Mouse (Mus musculus) intestine, embryonic 14.5 days (tissue): ENCODE results near the gene Ttll3. TPM values are rescaled to one million over a fixed set of nuclear protein-coding genes. Genes with fewer than 3 reads are reported as not detected.

Experiments
- ATAC-seq: fragments of 200-750 bp; cut with Nextera tagmentation; replicated peaks from 2 replicates; pipeline ENCODE4 v1.8.0; 2017; ENCODE audit warnings: low read depth, moderate number of reproducible peaks, moderate TSS enrichment, moderate library complexity; ENCODE audit not compliant: low FRiP score, low TSS enrichment
- DNase-seq: peaks from one replicate; pipeline ENCODE4 v3.0.0-alpha.2; 2018; ENCODE audit warnings: low spot score
- H3K27ac ChIP-seq: fragments of 300-500 bp; sonication (generic); 2 replicates; pipeline ENCODE4 v1.5.1; 2014; ENCODE audit warnings: low read depth, mild to moderate bottlenecking, control low read depth
- H3K27me3 ChIP-seq: fragments of 300-500 bp; sonication (generic); replicated peaks from 2 replicates; pipeline ENCODE4 v1.6.1; 2014; ENCODE audit warnings: low read length, control low read depth; ENCODE audit not compliant: control insufficient read depth, insufficient read depth
- H3K36me3 ChIP-seq: fragments of 300-500 bp; sonication (generic); 2 replicates; pipeline ENCODE4 v1.6.1; 2014; ENCODE audit warnings: low read length, control low read depth; ENCODE audit not compliant: control insufficient read depth, insufficient read depth
- H3K4me1 ChIP-seq: fragments of 300-500 bp; sonication (generic); replicated peaks from 2 replicates; pipeline ENCODE4 v1.6.1; 2014; ENCODE audit warnings: low read length, control low read depth, mixed read lengths; ENCODE audit not compliant: control insufficient read depth, insufficient read depth
- H3K4me2 ChIP-seq: fragments of 300-500 bp; sonication (generic); 2 replicates; pipeline ENCODE4 v1.6.1; 2014; ENCODE audit warnings: low read length
- H3K4me3 ChIP-seq: fragments of 300-500 bp; sonication (generic); 2 replicates; pipeline ENCODE4 v1.5.1; 2014; ENCODE audit warnings: low read depth, low read length, control low read depth, mixed read lengths
- H3K9ac ChIP-seq: fragments of 300-500 bp; sonication (generic); 2 replicates; pipeline ENCODE4 v1.6.1; 2014; ENCODE audit warnings: mild to moderate bottlenecking, low read length
- H3K9me3 ChIP-seq: fragments of 300-500 bp; sonication (generic); 2 replicates; pipeline ENCODE4 v1.6.1; 2016; ENCODE audit warnings: low read length, control low read depth; ENCODE audit not compliant: control insufficient read depth
- WGBS: fragments of 180-500 bp; shearing (Covaris S2); extraction: QIAGEN DNeasy Blood & Tissue Kit; methylation state at CpG from one replicate; pipeline ENCODE4 v1.1.7; 2014; 5-methylcytosine and 5-hydroxymethylcytosine counted together
- polyA plus RNA-seq: library from polyadenylated mRNA; unstranded; fragments of >200 nt; fragmentation: Nextera tagmentation; extraction: Ambion mirVana; gene quantifications from 2 replicates; pipeline ENCODE4 v1.2.1, GENCODE M21; 2014

The Ttll3 gene
- polyA plus RNA-seq, 1 experiment from 2014 or later, result 2.5 TPM

DNA sequence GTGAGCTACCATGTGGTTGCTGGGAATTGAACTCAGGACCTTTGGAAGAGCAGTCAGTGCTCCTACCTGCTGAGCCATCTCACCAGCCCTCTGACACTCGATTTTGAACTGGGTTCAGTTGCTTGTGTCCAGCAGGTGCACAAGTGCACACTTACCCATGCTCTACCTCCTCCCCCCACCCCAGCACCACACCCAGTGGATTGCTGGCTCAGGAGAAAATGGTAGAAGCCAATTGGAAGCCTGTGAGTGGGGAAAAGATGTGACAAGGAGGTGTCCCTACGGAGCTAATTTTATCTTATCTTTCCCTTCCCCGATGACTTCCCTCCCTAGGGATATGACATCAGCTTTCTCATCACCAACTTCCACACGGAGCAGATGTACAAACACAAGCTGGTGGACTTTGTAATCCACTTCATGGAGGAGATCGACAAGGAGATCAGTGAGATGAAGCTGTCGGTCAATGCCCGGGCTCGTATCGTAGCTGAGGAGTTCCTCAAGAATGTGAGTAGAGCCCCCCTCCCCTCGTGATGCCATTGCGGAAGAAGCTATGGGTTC lies 3.8 kb upstream of the Ttll3 start:
- no peak for DNase-seq
- 52% methylated on average over 11 of the region's 11 CpGs for WGBS
- H3K27ac ChIP-seq, result 0 out of 2 replicates have a peak overlapping the region, but pooled peaks have one; percentile 41

DNA sequence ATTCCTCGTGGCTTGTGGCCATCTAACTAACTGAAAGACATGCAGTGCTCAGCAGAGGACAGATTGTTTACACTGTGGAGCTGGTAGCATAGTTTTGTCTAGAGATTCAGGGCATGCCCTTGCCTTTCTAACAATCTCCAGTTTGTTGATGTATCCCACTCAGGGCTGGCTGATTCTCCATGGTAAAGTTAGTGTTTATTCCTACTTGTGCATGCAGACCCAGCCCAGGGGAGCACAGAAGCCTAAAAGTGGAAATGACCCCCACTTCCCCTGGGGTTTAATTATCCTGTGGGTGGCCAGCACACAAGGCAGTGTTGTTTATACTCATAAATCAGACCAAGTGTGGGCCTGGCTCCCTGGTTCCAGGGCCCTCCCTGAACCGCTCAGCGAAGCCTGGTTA lies 3.0 kb upstream of the Ttll3 start:
- 28% methylated on average over 3 of the region's 3 CpGs for WGBS
- H3K4me2 ChIP-seq, result no peak overlapping the region
- no peaks in the 10 kb centered on the region for H3K9me3 ChIP-seq
- no peaks in the 10 kb centered on the region for H3K27me3 ChIP-seq
- no peak overlapping the region for H3K4me3 ChIP-seq
- H3K27ac ChIP-seq, result no peak overlapping the region
- H3K9ac ChIP-seq, result no peak overlapping the region
- DNase-seq (no peak), ATAC-seq (no peak)
- H3K4me1 ChIP-seq, result no peaks in the 10 kb centered on the region
- peaks cover 98% of the 10 kb centered on the region for H3K36me3 ChIP-seq

More for the DNA sequence above, 3.8 kb upstream of the Ttll3 start:
- ATAC-seq, result no peak
- Histone ChIP-seq H3K9me3 (no peaks in the 10 kb centered on the region), H3K27me3 (no peaks in the 10 kb centered on the region), H3K9ac (no peak overlapping the region), H3K4me1 (no peaks in the 10 kb centered on the region), H3K4me3 (no peak overlapping the region), H3K4me2 (no peak overlapping the region), H3K36me3 (peaks cover 100% of the 10 kb centered on the region)

DNA sequence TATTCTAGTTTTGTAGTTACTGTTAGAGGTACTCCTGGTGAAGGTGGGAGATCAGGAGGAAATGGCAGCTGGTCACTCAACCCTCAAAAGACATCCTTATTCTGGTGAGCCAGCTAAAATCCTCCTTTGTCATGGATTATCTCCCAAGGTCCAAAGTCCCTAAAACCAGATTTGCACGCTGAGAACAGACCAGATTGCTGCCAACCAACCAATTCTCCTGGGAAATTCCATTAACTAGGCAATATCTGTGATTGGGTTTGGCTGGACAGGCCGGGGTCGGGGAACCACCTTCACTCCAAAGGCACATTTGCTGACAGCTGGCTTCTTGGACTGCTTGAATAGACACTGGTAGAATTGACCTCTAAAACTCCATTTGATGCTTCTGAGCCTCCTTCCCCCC lies 1.7 kb downstream of the Ttll3 start:
- H3K27ac ChIP-seq, result no peak overlapping the region
- DNase-seq, result no peak
- no peak overlapping the region for H3K4me3 ChIP-seq
- H3K9ac ChIP-seq, result no peak overlapping the region
- no peak for ATAC-seq
- H3K4me1 ChIP-seq, result peaks cover 6% of the 10 kb centered on the region; the same call in 1 of the 2 replicates
- H3K36me3 ChIP-seq, result peaks cover 54% of the 10 kb centered on the region
- no peak overlapping the region for H3K4me2 ChIP-seq
- 0 out of 2 replicates have a peak, but pooled peaks cover 3% of the 10 kb centered on the region for H3K9me3 ChIP-seq
- 85% methylated on average over 3 of the region's 3 CpGs for WGBS
- H3K27me3 ChIP-seq, result no peaks in the 10 kb centered on the region

DNA sequence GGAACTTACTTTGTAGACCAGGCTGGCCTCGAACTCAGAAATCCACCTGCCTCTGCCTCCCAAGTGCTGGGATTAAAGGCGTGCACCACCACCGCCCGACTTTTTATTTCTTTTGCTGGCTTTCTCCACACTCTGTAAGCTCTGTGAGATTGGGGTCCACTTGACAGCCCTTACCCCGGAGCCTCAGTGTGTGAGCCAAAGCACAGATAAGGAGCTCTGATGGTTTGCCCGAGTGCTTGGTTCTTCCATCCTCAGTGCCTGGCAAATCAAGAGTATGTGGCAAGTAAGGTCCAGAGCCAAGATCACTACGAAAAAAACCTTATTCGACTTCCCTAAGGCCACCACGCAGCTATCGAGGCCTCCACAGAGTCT lies 2.9 kb downstream of the Ttll3 start:
- Histone ChIP-seq H3K4me3 (peak overlapping the region; percentile 41), H3K4me2 (peak overlapping the region; percentile 73), H3K36me3 (peaks cover 41% of the 10 kb centered on the region), H3K9me3 (0 out of 2 replicates have a peak, but pooled peaks cover 3% of the 10 kb centered on the region), H3K4me1 (peaks cover 6% of the 10 kb centered on the region; the same call in 1 of the 2 replicates), H3K9ac (peak overlapping the region; percentile 48), H3K27ac (no peak overlapping the region), H3K27me3 (no peaks in the 10 kb centered on the region)
- WGBS, result 25% methylated on average over 10 of the region's 10 CpGs
- no peak for DNase-seq
- ATAC-seq, result no peak

DNA sequence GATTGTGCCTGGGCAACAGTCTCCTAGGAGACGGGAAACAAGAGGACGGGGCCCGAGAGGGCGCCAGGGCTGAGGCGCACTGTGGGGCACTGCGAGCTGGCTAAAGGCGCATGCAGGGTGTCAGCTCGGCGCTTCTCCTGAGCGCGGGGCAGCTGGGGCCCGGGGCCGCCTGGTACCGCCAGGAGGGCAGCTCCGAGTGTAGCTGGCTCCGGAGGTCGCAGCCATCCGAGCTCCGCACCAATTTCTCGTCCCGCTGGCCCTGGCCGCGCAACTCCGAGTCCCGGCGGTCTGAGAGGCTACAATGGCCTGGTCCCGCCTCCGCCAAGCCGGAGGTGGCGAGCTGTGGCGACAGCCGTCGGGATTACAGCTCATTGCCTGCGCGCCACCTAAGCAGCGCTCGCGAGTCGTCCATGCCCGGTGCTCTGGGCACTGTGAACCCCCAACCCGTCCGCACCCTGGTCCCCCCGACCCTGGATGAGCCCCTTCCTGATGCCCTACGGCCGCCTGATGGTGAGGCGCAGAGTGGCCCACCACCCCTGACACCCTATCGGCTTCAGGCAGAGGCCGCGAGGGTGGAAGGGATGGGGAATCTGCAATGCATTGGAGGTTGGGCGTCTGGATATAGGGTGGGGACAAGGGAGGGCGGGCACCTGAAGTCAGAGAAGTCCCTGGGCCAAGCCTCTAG lies 3.5 kb downstream of the Ttll3 start:
- H3K27me3 ChIP-seq, result no peaks in the 10 kb centered on the region
- peak overlapping the region; percentile 41 for H3K4me3 ChIP-seq
- H3K4me1 ChIP-seq, result peaks cover 6% of the 10 kb centered on the region; the same call in 1 of the 2 replicates
- no peak overlapping the region for H3K27ac ChIP-seq
- peaks cover 36% of the 10 kb centered on the region for H3K36me3 ChIP-seq
- ATAC-seq, result peak; percentile 72
- H3K9me3 ChIP-seq, result 0 out of 2 replicates have a peak, but pooled peaks cover 3% of the 10 kb centered on the region
- peak overlapping the region; percentile 73 for H3K4me2 ChIP-seq
- H3K9ac ChIP-seq, result peak overlapping the region; percentile 48
- DNase-seq, result peak; percentile 82
- 3% methylated on average over 42 of the region's 51 CpGs for whole genome bisulfite sequencing

DNA sequence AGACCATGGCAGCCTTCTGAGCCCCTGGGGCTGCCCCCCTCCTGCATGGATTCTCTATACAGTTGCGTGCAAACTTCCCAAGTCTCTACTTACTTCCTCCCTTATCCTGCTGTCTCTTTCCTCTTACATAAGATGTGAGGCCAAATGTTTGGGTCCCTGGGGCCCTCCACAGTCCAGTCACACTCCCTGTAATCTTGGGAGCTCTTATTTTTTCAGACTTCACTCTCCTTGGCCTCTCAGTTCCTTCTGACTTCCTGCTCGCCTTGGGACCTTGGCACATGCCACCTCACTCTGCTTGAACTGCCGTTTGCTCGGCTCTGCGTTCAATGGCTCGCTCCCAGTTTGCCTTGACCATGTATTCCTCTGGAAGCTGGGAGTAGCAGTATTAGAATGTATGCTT lies 4.9 kb downstream of the Ttll3 start:
- Histone ChIP-seq H3K27me3 (no peaks in the 10 kb centered on the region), H3K27ac (no peak overlapping the region), H3K4me3 (no peak overlapping the region), H3K36me3 (peaks cover 21% of the 10 kb centered on the region), H3K9ac (no peak overlapping the region), H3K4me1 (peaks cover 6% of the 10 kb centered on the region; the same call in 1 of the 2 replicates), H3K4me2 (no peak overlapping the region), H3K9me3 (0 out of 2 replicates have a peak, but pooled peaks cover 3% of the 10 kb centered on the region)
- no peak for ATAC-seq
- DNase-seq, result no peak
- WGBS, result 87% methylated on average over 6 of the region's 6 CpGs

DNA sequence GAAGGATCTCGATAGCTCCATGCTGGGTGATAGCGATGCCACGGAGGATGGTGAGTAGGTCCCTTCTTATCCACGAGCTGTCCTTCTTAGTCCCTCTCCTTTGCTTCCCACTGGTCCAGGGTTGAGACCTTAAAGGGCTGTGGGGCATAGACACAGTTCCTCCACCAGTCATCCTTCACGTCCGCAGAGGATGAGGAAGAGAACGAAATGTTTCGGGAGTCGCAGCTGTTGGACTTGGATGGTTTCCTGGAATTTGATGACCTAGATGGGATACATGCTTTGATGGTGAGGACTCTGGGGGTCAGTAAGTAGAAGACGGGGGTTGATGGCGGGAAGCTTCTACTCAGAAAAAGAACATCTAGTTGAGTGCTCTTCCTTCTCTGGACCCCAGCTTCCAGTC lies 5.8 kb downstream of the Ttll3 start:
- 90% methylated on average over 11 of the region's 11 CpGs for WGBS
- no peak overlapping the region for H3K27ac ChIP-seq
- no peak for ATAC-seq

DNA sequence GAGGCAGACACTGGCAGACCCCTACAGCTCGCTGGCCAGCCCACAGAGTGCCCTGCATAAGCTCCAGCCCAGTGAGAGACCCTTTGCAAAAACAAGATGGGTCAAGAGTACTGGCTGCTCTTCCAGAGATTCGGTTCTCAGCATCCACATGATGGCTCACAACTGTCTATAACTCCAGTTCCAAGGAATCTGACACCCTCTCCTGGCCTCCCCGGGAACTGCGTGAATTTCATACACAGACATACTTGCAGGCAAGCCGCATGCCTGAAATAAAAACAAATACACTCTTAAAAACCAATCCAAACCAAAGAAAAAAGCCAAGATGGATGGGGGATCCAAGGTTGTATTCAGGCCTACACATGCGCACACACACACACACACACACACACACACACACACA lies 6.4 kb downstream of the Ttll3 start:
- Histone ChIP-seq H3K27ac (no peak overlapping the region), H3K9me3 (0 out of 2 replicates have a peak, but pooled peaks cover 3% of the 10 kb centered on the region), H3K36me3 (peaks cover 6% of the 10 kb centered on the region), H3K4me1 (peaks cover 6% of the 10 kb centered on the region; the same call in 1 of the 2 replicates), H3K4me2 (no peak overlapping the region), H3K9ac (no peak overlapping the region), H3K27me3 (no peaks in the 10 kb centered on the region), H3K4me3 (no peak overlapping the region)
- 95% methylated on average over 6 of the region's 6 CpGs for WGBS
- DNase-seq (no peak), ATAC-seq (no peak)

More for the DNA sequence above, 5.8 kb downstream of the Ttll3 start:
- DNase-seq, result no peak
- peaks cover 6% of the 10 kb centered on the region; the same call in 1 of the 2 replicates for H3K4me1 ChIP-seq
- H3K4me3 ChIP-seq, result no peak overlapping the region
- peaks cover 13% of the 10 kb centered on the region for H3K36me3 ChIP-seq
- no peaks in the 10 kb centered on the region for H3K27me3 ChIP-seq
- 0 out of 2 replicates have a peak, but pooled peaks cover 3% of the 10 kb centered on the region for H3K9me3 ChIP-seq
- no peak overlapping the region for H3K4me2 ChIP-seq
- no peak overlapping the region for H3K9ac ChIP-seq
